Mouse (Mus musculus) testis, postnatal 14 days (tissue): Measurements from ENCODE around the gene Ubc.
"Not testable (repeated sequence)": the region's sequence is repeated elsewhere in the genome, so short reads cannot be mapped to it uniquely, and the experiment has no call there.

Experiments used
- DNase-seq: peaks from one replicate; pipeline ENCODE4 v3.0.0; 2021; ENCODE audit warnings: low spot score

Ubc gene

DNA sequence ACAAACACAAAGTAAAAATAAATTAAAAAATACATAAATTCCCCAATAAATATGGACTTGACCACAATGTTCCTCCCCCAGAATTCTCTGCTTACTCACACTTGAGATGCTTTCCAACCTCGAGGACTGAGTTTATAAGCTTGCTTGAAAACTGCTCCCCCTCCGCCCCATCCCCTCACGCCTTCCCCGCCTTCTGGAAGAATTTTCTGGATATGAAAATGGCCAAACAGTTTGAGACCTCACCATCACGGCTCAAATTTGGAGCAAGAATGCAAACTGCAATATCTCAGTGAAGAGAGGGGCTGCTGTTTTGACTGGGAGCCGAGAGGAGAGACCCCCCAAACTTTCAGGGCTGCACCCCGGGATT, 14.5 kb upstream of the Ubc start:
- DNase-seq: no peak

DNA sequence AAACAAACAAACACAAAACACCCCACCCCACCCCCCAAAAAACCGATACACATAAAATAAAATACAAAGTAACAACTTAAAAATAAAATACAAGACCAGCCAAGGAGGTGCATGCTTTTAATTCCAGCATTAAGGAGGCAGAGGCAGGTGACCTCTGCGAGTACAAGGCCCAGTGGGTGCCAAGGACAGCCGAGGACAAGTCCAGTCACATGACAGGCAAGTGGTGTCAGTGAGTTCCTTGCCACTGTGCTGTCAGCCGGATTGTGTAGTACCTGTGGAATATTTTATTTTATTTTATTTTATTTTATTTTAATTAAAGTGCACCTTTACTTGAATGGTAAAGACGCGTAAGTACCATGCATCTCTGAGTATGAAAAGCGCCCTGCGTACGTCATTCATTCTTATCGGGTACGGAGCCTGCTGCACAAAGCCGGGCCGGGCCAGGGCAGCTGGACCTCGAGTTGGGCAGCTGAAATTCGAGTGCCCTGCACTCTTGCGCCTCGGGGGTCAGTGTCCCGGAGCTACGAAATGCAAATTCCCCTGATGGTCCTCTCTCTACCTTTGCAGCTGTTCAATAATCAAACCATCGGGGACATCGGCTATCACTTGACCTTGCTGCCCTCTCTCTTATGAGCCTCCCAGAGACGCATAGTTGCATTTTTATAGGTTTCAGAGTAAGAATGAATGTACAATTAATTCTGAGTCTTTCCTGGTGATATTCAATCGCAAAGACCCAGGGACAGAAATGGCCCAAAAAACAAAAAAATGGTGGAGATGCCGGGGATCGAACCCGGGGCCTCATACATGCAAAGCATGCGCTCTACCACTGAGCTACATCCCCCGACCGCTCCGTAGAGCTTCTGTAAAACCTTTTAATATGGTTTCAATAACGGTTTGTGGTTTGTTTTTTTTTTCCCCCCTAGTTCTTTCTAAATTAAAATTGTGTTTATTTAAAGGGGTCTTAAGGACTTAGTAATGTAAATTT, 13.8 kb upstream of the Ubc start:
- DNase-seq: peak; percentile 46

DNA sequence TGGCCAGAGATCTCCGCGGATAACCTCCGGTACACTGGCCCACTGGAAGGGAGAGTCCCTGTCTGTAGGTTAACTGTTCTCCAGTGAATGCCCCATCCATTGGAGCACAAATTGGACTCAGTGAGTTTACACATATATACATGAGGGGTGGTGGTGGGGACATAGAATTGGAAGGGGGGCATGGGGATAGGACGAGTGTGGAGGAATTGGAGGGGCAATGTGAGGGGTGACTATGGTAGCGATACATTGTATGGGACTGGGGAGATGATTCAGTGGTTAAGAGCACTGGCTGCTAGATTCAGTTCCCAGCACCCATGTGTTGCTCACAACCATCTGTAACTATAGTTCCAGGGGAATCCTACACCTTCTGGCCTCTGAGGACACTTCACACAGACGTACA, 13.0 kb upstream of the Ubc start:
- DNase-seq: no peak

DNA sequence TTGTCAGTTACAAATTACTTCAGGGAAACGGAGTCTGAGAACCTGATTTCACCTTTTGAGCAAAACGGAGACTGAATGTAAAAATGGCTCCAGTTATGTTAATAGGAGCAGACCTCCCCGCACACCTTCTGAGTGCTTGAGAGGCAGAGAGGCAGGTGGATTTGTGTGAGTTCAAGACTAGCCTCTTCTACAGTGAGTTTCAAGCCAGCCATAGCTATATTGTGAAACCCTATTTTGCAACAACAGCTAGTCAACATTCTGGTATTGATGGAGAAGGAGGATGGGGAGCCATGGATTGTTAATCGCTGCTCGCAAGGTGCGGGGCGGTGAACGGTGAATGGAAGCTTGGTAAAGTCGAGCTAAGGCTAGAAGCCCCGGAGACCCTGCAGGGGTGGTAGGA, 12.5 kb upstream of the Ubc start:
- no peak for DNase-seq

DNA sequence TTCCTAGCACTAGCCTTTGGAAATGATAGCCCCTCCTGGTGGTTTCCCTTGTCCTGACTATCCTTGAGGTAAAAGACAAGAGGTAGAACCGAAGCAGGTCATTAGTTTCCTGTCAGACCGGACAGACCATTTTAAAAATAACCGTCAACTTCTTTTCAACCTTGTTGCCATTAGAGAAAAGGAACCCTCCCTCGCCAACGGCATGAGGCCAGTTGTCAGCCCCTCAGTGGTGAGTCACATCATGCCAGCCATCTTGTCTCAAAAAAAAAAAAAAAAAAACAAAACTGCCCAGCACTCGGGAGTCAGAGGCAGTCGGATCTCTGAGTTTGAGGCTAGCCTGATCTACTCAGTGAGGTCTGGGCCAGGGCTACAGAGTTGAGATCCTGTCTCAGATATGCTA, 10.9 kb upstream of the Ubc start:
- no peak for DNase-seq

DNA sequence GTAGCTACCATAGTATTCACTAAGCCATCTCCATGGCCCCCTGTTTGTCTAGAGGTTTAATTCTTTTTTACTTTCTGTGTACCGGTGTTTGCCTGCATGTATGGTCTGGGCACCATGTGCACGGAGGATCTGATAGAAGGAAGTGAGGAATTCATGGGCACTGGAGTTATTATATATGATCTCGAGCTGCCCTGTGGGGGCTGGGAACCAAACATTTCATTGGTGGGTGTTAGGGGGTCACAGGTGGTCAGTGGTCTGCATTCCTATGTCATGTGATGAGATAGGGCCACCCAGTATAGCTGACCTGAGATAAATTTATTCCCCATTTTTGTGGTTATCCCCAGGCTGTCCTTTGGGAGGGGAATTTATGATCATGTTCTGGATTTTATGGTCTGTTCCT, 5.0 kb upstream of the Ubc start:
- DNase-seq: no peak

DNA sequence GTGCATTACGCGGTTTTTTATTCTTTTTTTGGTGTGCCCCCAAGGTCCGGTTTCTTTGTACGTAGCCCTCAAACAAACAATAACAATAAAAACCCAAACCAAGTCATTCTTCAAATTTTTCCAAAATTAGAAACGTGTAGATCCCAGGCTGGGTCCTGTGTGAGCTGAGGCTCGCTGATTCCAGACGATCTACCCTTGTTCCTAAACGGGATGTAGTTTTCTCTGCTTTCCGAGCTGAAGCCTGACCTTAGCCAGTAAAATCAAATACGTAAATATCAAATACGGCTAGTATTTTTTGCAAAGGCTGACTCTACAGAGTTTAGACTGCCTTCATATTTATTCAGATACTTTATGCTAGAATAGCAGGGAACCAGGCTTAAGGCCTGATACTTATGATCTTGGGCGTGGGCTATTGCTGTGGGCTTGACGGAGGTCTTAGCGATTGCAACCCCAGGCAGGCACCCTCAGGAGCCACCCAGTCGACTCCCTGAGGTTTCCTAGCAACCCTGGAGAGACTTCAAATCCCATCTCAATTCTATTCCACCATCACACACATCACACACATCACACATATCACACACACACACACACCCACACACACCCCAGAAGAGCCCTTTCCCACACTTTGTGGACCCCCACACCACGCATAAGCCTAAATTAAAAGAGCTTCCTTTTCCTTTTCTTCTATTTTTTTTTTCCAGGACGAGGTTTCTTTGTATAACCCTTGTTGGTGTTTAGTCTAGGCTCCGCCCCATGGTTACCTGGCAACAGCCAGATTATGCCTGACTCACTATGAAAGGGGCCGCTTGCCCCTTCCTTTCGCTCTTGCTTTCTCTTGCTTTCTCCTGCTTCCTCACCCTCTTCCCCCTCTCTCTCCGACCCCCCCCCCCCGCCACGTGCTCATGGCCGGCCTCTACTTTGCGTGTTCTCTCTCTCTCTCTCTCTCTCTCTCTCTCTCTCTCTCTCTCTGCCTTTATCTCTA, 3.9 kb upstream of the Ubc start:
- peak; percentile 74 for DNase-seq

DNA sequence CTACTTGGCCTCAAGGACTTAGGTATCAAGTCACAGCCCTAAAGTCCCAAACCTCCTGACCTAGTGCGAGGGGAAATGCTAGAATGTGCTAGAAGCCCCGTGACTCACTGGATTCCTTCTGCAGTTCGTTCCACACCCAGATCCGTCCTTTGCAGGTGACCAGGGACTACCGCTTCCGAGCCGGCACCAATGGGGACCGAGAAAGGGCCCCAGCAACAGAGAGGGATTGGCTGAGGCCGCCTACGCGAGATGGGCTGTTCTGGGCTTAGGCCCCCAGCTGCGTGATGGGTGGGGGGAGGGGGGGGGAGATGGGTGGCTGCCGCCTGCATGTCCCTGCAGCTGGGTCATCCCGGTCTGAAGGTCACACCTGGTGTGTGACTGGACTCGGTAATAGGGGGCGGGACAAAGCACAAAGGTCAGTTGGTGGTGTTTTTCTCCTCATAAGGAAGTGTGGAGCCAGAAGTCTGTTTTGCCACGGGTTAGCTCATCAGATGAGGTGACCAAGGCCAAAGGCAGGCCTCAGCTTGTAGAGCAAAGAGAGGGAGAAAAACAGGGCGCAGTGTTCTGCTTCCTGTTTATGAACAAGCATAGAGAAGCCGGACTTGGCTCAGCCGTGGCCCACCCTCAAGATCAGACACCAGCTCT, 3.1 kb upstream of the Ubc start:
- peak; percentile 92 for DNase-seq

DNA sequence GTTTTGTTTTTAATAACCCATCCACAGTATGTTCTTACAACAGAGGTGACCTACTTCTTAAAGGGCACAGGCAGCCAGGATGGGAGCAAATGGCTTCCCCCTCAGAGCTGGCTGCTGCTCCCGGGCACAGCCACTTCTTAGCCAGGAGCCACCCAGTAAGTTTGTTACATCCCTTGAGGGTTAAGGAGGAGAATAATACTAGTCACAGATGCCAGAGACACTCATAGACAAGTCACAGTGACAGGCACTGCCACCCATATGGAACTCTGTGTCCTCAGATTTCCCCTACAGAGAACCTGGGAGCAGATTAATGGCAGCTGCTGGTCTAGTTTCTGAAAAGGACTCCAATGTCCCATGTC, 2.6 kb upstream of the Ubc start:
- no peak for DNase-seq

DNA sequence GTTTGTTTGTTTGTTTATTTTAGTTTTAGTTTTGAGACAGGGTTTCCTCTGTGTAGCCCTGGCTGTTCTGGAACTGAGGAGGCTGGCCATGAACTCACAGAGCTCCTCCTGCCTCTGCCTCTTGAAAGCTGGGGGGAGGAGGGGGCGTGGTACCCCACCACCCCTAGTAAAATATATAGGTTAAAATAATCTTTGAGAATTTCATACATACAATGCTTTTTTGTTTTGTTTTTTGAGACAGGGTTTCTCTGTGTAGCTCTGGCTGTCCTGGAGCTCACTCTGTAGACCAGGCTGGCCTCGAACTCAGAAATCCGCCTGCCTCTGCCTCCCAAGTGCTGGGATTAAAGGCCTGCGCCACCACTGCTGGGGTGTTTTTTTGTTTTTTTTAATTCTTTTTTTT, 2.2 kb upstream of the Ubc start:
- not testable (repeated sequence) for DNase-seq

DNA sequence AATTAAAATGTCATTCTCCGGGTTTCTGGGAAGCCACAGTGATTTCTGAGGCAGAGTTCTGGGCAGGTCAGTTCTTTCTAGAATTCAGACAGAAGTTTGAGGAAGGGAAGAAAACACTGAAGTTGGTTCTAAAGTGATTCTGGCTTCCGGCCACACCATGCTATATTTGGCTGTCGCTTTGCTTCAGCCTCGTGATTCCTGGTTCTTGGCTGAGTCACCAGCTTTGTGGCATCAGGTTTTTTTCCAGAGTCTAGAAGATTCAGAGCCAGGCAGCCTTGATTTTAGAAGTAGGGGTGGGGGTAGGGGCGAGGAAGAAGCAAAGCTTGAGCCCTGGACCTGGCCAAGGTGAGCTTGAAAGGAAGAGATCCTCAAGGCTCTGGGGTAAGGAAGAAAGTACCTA, 1.6 kb upstream of the Ubc start:
- no peak for DNase-seq

DNA sequence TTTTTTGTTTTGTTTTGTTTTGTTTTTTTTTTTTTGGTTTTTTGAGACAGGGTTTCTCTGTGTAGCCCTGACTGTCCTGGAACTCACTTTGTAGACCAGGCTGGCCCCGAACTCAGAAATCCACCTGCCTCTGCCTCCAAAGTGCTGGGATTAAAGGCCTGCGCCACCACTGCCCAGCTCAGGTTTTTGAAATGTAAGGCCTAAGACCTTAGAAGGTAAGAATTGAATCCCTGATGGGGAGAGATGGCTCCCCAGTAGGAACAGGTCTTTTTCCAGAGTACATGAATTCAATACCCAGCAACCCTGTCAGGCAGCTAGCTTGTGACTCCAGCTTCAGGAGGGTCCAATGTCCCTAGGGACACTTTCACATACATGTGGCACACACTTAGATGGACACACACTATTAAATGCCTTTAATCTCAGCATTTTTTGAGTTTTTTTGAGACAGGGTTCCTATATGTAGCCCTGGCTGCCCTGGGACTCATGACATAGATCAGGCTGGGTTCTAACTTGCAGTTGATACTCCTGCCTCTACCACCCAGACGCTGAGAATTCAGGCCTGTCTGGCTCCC, 990 bp upstream of the Ubc start:
- no peak for DNase-seq

DNA sequence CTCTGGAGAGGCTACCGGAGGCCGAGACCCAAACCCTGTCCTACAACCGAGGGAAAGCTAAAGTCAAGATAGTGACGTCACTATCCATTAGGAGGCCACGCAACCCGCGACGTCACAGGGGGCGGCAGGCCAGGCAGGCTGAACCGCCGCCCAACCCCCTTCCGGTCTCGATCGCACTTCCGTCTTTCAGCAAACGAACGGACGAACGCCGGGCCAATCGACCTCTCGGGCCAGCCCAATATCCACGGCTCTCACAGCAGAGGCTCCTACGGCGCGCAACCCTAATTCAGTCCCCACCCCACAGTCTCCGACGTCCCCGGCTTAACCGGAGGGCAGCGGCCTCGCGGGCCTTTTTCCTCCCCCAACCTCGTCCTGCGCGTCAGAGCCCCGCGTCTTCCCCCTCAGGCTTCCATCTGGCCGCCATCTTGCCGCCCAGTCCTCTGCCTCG, 847 bp downstream of the Ubc start, which contains the start of gene Gm10382:
Gene Gm10382, plus strand, starts transcription at position 192 of the 448 bp plus-strand sequence.
- peak; percentile 84 for DNase-seq

DNA sequence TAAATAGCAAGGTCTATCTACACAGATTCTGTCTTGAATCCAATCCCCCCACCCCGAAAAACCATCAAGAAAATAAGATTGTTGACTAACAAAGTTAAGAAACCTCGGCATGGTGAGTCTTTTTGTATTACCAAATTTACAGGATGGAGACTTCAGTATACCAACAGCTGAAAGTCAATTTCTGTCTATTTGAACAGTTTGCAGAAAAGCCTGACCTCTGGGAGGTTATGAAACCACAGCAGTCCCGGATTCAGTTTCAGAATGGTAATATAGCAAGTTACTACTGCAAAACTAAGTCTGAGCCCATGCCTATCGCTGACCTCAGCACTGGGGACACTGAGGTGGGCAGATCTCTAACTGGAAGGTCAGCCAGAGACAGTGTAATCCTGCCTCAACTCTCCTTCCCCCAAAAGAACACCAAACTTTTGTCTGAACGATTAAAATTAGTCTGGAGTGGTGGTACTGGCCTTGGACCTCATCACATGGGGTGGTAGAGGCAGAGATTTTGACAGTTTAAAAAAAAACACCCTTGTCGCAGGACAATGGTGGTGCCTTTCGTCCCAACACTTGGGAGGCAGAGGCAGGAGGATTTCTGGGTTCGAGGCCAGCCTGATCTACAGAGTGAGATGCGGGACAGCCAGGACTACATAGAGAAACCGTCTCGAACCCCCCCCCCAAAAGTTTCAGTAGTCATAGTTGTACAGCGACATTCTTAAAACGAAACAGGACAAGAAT, 1.5 kb downstream of the Ubc start:
- DNase-seq: no peak

DNA sequence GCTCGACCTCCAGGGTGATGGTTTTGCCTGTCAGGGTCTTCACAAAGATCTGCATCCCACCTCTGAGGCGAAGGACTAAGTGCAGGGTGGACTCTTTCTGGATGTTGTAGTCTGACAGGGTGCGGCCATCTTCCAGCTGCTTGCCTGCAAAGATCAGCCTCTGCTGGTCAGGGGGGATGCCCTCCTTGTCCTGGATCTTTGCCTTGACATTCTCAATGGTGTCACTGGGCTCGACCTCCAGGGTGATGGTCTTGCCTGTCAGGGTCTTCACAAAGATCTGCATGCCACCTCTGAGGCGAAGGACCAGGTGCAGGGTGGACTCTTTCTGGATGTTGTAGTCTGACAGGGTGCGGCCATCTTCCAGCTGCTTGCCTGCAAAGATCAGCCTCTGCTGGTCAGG, 2.7 kb downstream of the Ubc start:
- not testable (repeated sequence) for DNase-seq

DNA sequence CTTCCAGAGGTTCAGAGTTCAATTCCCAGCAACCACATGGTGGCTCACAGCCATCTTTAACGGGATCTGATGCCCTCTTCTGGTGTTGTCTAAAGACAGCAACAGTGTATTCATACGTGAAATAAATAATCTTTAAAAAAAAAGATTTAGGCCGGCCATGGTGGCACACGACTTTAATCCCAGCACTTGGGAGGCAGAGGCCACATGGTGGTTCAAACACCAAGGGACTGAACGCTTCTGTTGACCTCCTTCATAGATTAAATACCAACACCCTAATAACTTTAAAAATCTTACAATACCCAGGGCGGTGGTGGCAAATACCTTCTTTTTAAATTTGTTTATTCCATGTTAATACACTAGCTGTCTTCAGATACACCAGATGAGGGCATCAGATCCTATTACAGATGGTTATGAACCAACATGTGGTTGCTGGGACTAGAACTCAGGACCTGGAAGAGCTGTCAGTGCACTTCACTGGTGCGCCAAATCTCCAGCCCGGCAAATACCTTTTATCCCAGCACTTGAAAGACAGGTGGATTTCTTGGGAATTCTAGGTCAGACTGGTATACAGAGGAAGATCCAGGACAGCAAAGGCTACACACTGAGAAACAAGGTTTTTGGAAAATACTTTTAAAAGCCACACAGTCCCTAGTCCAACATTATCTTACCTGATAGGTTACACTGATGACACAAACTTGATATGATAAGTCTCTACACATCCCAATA, 4.6 kb downstream of the Ubc start:
- DNase-seq: no peak

DNA sequence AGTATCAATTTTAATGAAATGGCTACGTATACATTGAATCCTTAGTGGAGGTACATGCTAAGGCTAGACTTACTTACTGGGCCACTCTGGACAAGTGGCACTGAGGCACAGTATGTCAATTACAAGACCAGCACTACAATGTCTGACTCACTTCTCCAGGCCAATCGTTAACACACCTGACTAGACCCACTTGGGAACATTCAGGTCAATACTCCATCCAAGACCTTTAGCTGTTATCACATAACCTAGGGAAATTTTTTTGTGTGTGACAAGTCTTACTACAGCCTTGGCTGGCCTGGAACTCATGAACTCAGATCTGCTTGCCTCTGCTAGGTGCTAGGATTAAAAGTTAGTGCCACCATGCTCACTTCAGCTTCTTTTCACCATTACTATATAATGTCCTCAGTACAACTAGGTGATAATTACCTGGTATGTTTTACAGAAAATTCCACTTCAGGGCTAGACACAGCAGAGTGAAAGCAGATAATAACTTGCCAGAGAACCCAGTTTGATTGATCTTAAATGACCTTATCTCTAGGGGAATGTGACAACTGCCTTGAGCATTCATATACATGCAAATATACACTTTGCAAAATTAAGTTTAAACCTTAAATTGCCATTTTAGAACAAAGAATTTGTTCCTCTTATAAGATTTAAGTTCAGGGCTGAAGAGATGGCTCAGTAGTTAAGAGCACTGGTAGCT, 5.3 kb downstream of the Ubc start:
- no peak for DNase-seq

DNA sequence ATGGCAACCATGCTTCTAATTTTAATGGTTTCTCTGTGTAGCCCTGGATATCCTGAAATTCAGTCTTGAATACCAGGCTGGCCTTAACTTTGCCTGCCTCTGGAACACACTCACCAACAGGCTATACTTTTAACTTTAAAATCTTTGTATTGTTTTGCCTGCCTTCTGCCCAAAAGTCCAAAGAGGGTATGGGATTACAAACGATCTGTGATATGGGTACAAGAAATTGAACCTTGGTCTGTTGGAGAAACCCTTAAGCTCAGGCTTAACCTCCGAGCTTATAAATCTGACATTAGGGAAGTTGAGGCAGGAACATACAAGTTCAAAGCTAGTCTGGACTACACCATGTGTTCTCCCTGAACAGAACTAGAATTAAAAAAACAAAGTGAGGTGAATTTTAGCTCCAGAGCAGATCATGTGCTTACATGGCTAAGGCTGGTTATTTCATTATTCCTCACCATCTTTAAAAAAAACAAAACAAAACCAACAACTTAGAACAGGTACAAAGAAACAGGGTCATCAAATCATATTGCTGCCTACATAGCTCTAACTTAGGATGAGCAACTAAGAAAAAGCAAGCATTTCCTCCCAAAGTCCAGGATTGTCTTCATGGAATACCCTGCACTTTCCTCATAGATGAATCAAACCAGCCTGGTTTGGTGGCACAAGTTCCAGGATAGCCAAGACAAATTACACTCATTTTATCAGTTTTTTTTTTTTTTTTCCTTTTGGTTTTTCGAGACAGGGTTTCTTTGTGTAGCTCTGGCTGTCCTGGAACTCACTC, 6.2 kb downstream of the Ubc start:
- no peak for DNase-seq
